Mouse (Mus musculus) liver, postnatal 0 days (tissue): ENCODE measurements around the gene Nfasc. TPM values are rescaled to one million over a fixed set of nuclear protein-coding genes. Genes with fewer than 3 reads are reported as not detected.
A peak's percentile ranks its signal among the peaks of the same experiment; 100 is the strongest.

Source experiments
- ATAC-seq: fragments of 200-750 bp; cut with Nextera tagmentation; 2 replicates; pipeline ENCODE4 v1.8.0; 2017; ENCODE audit warnings: mild to moderate bottlenecking, moderate library complexity
- DNase-seq: peaks from one replicate; pipeline ENCODE4 v3.0.0-alpha.2; 2016
- H3K27ac ChIP-seq: fragments of 300-500 bp; sonication (generic); 2 replicates; pipeline ENCODE4 v1.5.1; 2014; ENCODE audit warnings: antibody characterized with exemption, moderate library complexity, mild to moderate bottlenecking, low read depth
- H3K27me3 ChIP-seq: fragments of 300-500 bp; sonication (generic); 2 replicates; pipeline ENCODE4 v1.6.1; 2014; ENCODE audit warnings: low read length, control low read depth, mixed read lengths; ENCODE audit not compliant: insufficient read depth
- H3K36me3 ChIP-seq: fragments of 300-500 bp; sonication (generic); replicated peaks from 2 replicates; pipeline ENCODE4 v1.6.1; 2014; ENCODE audit warnings: mild to moderate bottlenecking, control low read depth, low read length, moderate library complexity, mixed read lengths; ENCODE audit not compliant: insufficient read depth
- H3K4me1 ChIP-seq: fragments of 300-500 bp; sonication (generic); 2 replicates; pipeline ENCODE4 v1.6.1; 2014; ENCODE audit warnings: antibody characterized with exemption, mild to moderate bottlenecking, control low read depth; ENCODE audit not compliant: insufficient read depth
- H3K4me2 ChIP-seq: fragments of 300-500 bp; sonication (generic); 2 replicates; pipeline ENCODE4 v1.6.1; 2014; ENCODE audit warnings: low read depth, mild to moderate bottlenecking, low read length, moderate library complexity, mixed read lengths
- H3K4me3 ChIP-seq: fragments of 300-500 bp; sonication (generic); 2 replicates; pipeline ENCODE4 v1.5.1; 2014; ENCODE audit warnings: low read depth, low read length
- H3K9ac ChIP-seq: fragments of 300-500 bp; sonication (generic); replicated peaks from 2 replicates; pipeline ENCODE4 v1.6.1; 2014; ENCODE audit warnings: mild to moderate bottlenecking, moderate library complexity
- H3K9me3 ChIP-seq: fragments of 300-500 bp; sonication (generic); 2 replicates; pipeline ENCODE4 v1.6.1; 2016; ENCODE audit warnings: mild to moderate bottlenecking, control low read depth, low read length, mixed read lengths
- CTCF ChIP-seq: sonication (generic); IDR thresholded peaks from 2 replicates; pipeline ENCODE4 v1.5.1; 2016; ENCODE audit warnings: antibody characterized with exemption, low read depth
- EP300 ChIP-seq: IDR thresholded peaks from 2 replicates; pipeline ENCODE4 v1.6.1; 2016; ENCODE audit warnings: antibody characterized with exemption, low read depth, mild to moderate bottlenecking
- WGBS: fragments of 180-500 bp; shearing (Covaris S2); extraction: QIAGEN DNeasy Blood & Tissue Kit; methylation state at CpG from one replicate; pipeline ENCODE4 v1.1.7; 2014; ENCODE audit not compliant: insufficient replicate concordance; 5-methylcytosine and 5-hydroxymethylcytosine counted together
- polyA plus RNA-seq: library from polyadenylated mRNA; unstranded; fragments of >200 nt; fragmentation: Nextera tagmentation; extraction: Ambion mirVana; gene quantifications from 2 replicates; pipeline ENCODE4 v1.2.1, GENCODE M21; 2015

Nfasc gene
- polyA plus RNA-seq, 1 experiment from 2014 or later, result 0.09 TPM

- no peak overlapping the region for H3K27ac ChIP-seq
- H3K27me3 ChIP-seq, result no peaks in the 10 kb centered on the region
- H3K36me3 ChIP-seq, result no peaks in the 10 kb centered on the region
- no peak overlapping the region for H3K9ac ChIP-seq
- DNase-seq (no peak), ATAC-seq (no peak)
- TF ChIP-seq CTCF (no peak), EP300 (no peak)
- H3K4me1 ChIP-seq, result no peaks in the 10 kb centered on the region
- no peak overlapping the region for H3K4me2 ChIP-seq
- H3K4me3 ChIP-seq, result no peak overlapping the region
- 33% methylated on average over 8 of the region's 8 CpGs for WGBS
- H3K9me3 ChIP-seq, result no peaks in the 10 kb centered on the region
Observed at GRCm38 (mm10) chr1:132602161-132602560, 139.4 kb downstream of the Nfasc start.

DNA sequence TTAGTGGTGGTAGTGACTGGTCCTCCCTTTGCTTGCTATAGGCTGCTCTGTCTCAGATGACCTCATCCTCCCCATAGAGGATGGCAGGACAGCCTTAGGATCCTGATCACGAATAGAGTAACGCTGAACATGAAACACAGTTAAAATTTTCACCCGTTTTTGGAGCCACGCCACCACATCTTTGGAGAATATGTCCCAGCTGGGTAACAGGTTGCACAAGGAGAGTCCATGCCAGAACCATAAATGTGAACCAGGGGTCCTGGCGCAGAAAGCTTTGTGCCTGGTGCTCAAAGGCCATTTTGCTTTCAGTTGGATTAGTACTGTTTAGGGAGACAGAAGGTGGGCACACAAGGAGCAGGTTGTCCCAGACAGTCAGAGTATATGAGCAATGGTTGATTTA, 143.6 kb downstream of the Nfasc start:
- 0 out of 2 replicates have a peak, but pooled peaks cover 2% of the 10 kb centered on the region for H3K4me1 ChIP-seq
- H3K9me3 ChIP-seq, result no peaks in the 10 kb centered on the region
- no peak for TF ChIP-seq CTCF
- TF ChIP-seq EP300, result no peak
- H3K4me3 ChIP-seq, result no peak overlapping the region
- H3K9ac ChIP-seq, result no peak overlapping the region
- no peaks in the 10 kb centered on the region for H3K27me3 ChIP-seq
- 78% methylated on average over 5 of the region's 5 CpGs for WGBS
- H3K27ac ChIP-seq, result no peak overlapping the region
- ATAC-seq, result no peak
- no peak for DNase-seq
- no peak overlapping the region for H3K4me2 ChIP-seq
- H3K36me3 ChIP-seq, result no peaks in the 10 kb centered on the region

GRCm38 (mm10) chr1:132595741-132596140, 145.9 kb downstream of the Nfasc start:
- 42% methylated on average over 6 of the region's 6 CpGs for WGBS
- Histone ChIP-seq H3K9ac (no peak overlapping the region), H3K4me3 (no peak overlapping the region), H3K36me3 (no peaks in the 10 kb centered on the region), H3K4me2 (no peak overlapping the region), H3K27me3 (no peaks in the 10 kb centered on the region), H3K4me1 (0 out of 2 replicates have a peak, but pooled peaks cover 2% of the 10 kb centered on the region), H3K27ac (no peak overlapping the region), H3K9me3 (no peaks in the 10 kb centered on the region)
- DNase-seq (no peak), ATAC-seq (no peak)
- TF ChIP-seq EP300 (no peak), CTCF (no peak)

GRCm38 (mm10) chr1:132594587-132594986, 147.0 kb downstream of the Nfasc start:
- no peak overlapping the region for H3K4me2 ChIP-seq
- DNase-seq, result peak; percentile 76
- H3K27ac ChIP-seq, result no peak overlapping the region
- WGBS, result 12% methylated on average over 4 of the region's 4 CpGs
- H3K36me3 ChIP-seq, result no peaks in the 10 kb centered on the region
- no peaks in the 10 kb centered on the region for H3K9me3 ChIP-seq
- ATAC-seq, result 0 out of 2 replicates have a peak, but pooled peaks have one; percentile 40
- H3K4me1 ChIP-seq, result 0 out of 2 replicates have a peak, but pooled peaks cover 2% of the 10 kb centered on the region
- H3K9ac ChIP-seq, result no peak overlapping the region
- TF ChIP-seq EP300 (no peak), CTCF (peak; percentile 87)
- H3K27me3 ChIP-seq, result no peaks in the 10 kb centered on the region
- H3K4me3 ChIP-seq, result no peak overlapping the region

DNA sequence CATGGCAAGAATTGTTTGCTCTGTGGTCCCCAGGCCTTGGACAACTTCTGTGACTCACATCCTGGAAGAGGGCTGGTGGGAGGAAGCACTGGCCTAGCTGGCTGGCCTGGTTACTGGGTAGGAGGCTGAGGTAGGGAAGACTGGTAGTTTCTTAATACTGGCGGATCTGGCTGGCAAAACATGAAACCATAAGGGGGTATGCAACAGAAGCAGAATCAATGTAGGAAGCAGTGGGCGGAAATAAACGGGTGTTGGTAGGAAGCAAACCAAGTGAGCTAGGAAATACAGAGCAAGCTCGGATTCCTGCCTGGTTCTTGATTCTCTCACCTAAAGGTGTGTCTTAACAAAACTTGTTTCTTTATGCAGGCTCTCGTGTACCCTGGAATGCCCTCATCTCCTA, 149.5 kb downstream of the Nfasc start:
- Histone ChIP-seq H3K36me3 (no peaks in the 10 kb centered on the region), H3K4me2 (no peak overlapping the region), H3K9ac (no peak overlapping the region), H3K27ac (no peak overlapping the region), H3K4me1 (0 out of 2 replicates have a peak, but pooled peaks cover 2% of the 10 kb centered on the region), H3K9me3 (no peaks in the 10 kb centered on the region), H3K27me3 (no peaks in the 10 kb centered on the region), H3K4me3 (no peak overlapping the region)
- TF ChIP-seq EP300, result no peak
- no peak for TF ChIP-seq CTCF
- WGBS, result 56% methylated on average over 5 of the region's 5 CpGs
- no peak for ATAC-seq
- no peak for DNase-seq

DNA sequence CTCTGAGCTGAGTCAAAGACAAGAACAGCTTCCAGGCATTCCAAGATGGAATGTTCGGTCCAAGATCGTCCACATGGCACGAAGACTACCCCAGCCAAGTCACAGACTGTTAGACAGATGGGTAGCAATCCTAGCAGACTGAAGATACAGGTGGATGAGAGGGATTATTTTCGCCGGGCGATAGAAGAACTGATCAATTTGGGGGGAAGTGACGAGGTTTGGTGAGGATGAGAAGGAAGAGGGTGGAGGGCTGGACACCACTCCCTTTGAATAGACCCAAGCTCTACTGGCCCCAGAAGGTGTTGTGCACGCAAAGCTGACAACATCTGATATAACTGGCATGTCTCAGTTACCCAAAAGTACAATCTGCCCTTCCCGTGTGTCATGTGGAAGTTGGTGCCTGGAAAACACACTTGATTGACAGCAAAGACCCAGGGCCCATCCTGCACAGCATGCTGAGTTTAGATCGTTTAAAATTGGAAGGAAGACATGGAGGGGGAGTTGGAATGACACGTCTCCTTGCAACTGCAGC, 150.1 kb downstream of the Nfasc start:
- 71% methylated on average over 11 of the region's 11 CpGs for WGBS
- H3K4me2 ChIP-seq, result no peak overlapping the region
- H3K36me3 ChIP-seq, result no peaks in the 10 kb centered on the region
- H3K9ac ChIP-seq, result no peak overlapping the region
- H3K4me3 ChIP-seq, result no peak overlapping the region
- no peak overlapping the region for H3K27ac ChIP-seq
- DNase-seq (no peak), ATAC-seq (no peak)
- H3K4me1 ChIP-seq, result 0 out of 2 replicates have a peak, but pooled peaks cover 2% of the 10 kb centered on the region
- H3K27me3 ChIP-seq, result no peaks in the 10 kb centered on the region
- no peaks in the 10 kb centered on the region for H3K9me3 ChIP-seq
- TF ChIP-seq EP300 (no peak), CTCF (no peak)
